Mouse (Mus musculus): Measurements from ENCODE around the gene Kcnh2. TPM values are rescaled to one million over a fixed set of nuclear protein-coding genes. Genes with fewer than 3 reads are reported as not detected.

Kcnh2 gene
- total and polyA plus RNA-seq, 3 experiments, result 59.3 to 121 (median 68.5) TPM

GRCm38 (mm10) chr5:24279527-24279926 lies 71.9 kb downstream of the Kcnh2 start:
- TF ChIP-seq EP300 (IDR thresholded peaks at IDR 0.05; ENCODE audit: insufficient read depth, low read depth, low read length) (no peak), POLR2A (IDR thresholded peaks at IDR 0.05; ENCODE audit: insufficient read depth, low read depth, low read length) (no peak)
- no peaks in the 10 kb centered on the region for H3K79me2 ChIP-seq (replicated peaks; ENCODE audit: control insufficient read depth, insufficient read depth, low read length)
- H3K4me3 ChIP-seq, result no peak overlapping the region
- H3K4me1 ChIP-seq (ENCODE audit: control insufficient read depth, insufficient read depth, low read length), result no peaks in the 10 kb centered on the region
- H3K27me3 ChIP-seq (ENCODE audit: control insufficient read depth, insufficient read depth, low read length), result no peaks in the 10 kb centered on the region
- no peak for DNase-seq
- H3K27ac ChIP-seq, result no peak overlapping the region
- H3K36me3 ChIP-seq (ENCODE audit: control insufficient read depth, insufficient read depth, low read length), result no peaks in the 10 kb centered on the region
- WGBS, result 81% methylated on average over 4 of the region's 4 CpGs
- no peak overlapping the region for H3K9ac ChIP-seq (ENCODE audit: low read depth, low read length)
- intact Hi-C loops (cut with DNase I), result no loop called here

- 70% methylated on average over 10 of the region's 10 CpGs for WGBS
- Histone ChIP-seq H3K79me2 (replicated peaks; ENCODE audit: control insufficient read depth, insufficient read depth, low read length) (no peaks in the 10 kb centered on the region), H3K27ac (no peak overlapping the region), H3K9ac (ENCODE audit: low read depth, low read length) (no peak overlapping the region), H3K27me3 (ENCODE audit: control insufficient read depth, insufficient read depth, low read length) (no peaks in the 10 kb centered on the region), H3K36me3 (ENCODE audit: control insufficient read depth, insufficient read depth, low read length) (0 out of 2 replicates have a peak, but pooled peaks cover 2% of the 10 kb centered on the region), H3K4me1 (ENCODE audit: control insufficient read depth, insufficient read depth, low read length) (peaks cover 3% of the 10 kb centered on the region), H3K4me3 (no peak overlapping the region)
- no peak for DNase-seq
- TF ChIP-seq POLR2A (IDR thresholded peaks at IDR 0.05; ENCODE audit: insufficient read depth, low read depth, low read length), result no peak
- TF ChIP-seq EP300 (IDR thresholded peaks at IDR 0.05; ENCODE audit: insufficient read depth, low read depth, low read length), result no peak
- peak; percentile 64 for TF ChIP-seq CTCF (IDR thresholded peaks at IDR 0.05)
- intact Hi-C loops (cut with DNase I), result no loop called here
Measured at GRCm38 (mm10) chr5:24278206-24278605, 73.2 kb downstream of the Kcnh2 start.

- 0 out of 2 replicates have a peak, but pooled peaks cover 2% of the 10 kb centered on the region for H3K36me3 ChIP-seq (ENCODE audit: control insufficient read depth, insufficient read depth, low read length)
- peaks cover 3% of the 10 kb centered on the region for H3K4me1 ChIP-seq (ENCODE audit: control insufficient read depth, insufficient read depth, low read length)
- intact Hi-C loops (cut with DNase I), result no loop called here
- peak; percentile 27 to 55 for DNase-seq
- H3K27me3 ChIP-seq (ENCODE audit: control insufficient read depth, insufficient read depth, low read length), result no peaks in the 10 kb centered on the region
- H3K27ac ChIP-seq, result peak overlapping the region; percentile 74
- TF ChIP-seq POLR2A (IDR thresholded peaks at IDR 0.05; ENCODE audit: insufficient read depth, low read depth, low read length) (no peak), EP300 (IDR thresholded peaks at IDR 0.05; ENCODE audit: insufficient read depth, low read depth, low read length) (0 out of 2 replicates have a peak, but pooled peaks have one; percentile 22)
- H3K4me3 ChIP-seq, result no peak overlapping the region
- H3K79me2 ChIP-seq (replicated peaks; ENCODE audit: control insufficient read depth, insufficient read depth, low read length), result no peaks in the 10 kb centered on the region
- 44% methylated on average over 9 of the region's 9 CpGs for WGBS
- H3K9ac ChIP-seq (ENCODE audit: low read depth, low read length), result no peak overlapping the region
Measured at GRCm38 (mm10) chr5:24273683-24274621, 77.5 kb downstream of the Kcnh2 start.

GRCm38 (mm10) chr5:24270941-24271340 lies 80.5 kb downstream of the Kcnh2 start:
- WGBS, result 65% methylated on average over 4 of the region's 4 CpGs
- H3K79me2 ChIP-seq (replicated peaks; ENCODE audit: control insufficient read depth, insufficient read depth, low read length), result no peaks in the 10 kb centered on the region

More at GRCm38 (mm10) chr5:24270941-24271340, 80.5 kb downstream of the Kcnh2 start:
- H3K4me3 ChIP-seq, result no peak overlapping the region
- H3K4me1 ChIP-seq (ENCODE audit: control insufficient read depth, insufficient read depth, low read length), result peaks cover 5% of the 10 kb centered on the region
- 0 out of 2 replicates have a peak, but pooled peaks cover 2% of the 10 kb centered on the region for H3K36me3 ChIP-seq (ENCODE audit: control insufficient read depth, insufficient read depth, low read length)
- intact Hi-C loops (cut with DNase I), result no loop called here
- H3K9ac ChIP-seq (ENCODE audit: low read depth, low read length), result no peak overlapping the region
- no peak for DNase-seq
- TF ChIP-seq EP300 (IDR thresholded peaks at IDR 0.05; ENCODE audit: insufficient read depth, low read depth, low read length) (no peak), CTCF (IDR thresholded peaks at IDR 0.05) (no peak), POLR2A (IDR thresholded peaks at IDR 0.05; ENCODE audit: insufficient read depth, low read depth, low read length) (no peak)
- no peaks in the 10 kb centered on the region for H3K27me3 ChIP-seq (ENCODE audit: control insufficient read depth, insufficient read depth, low read length)
- H3K27ac ChIP-seq, result no peak overlapping the region

Other genes starting within 250 kb of the Kcnh2 start
- gene Nupl2, start 186.6 kb downstream of the Kcnh2 start, total RNA-seq (2021), result 1 to 10 TPM; 7.4 to 7.6 TPM
- gene Nupl2, start 186.6 kb downstream of the Kcnh2 start, polyA plus RNA-seq (2012; rRNA removed), result 5.8 and 7.3 TPM in 2 replicates
- gene Nos3, start 13.2 kb upstream of the Kcnh2 start, total RNA-seq (2021), result 10 to 100 TPM; 23.5 to 24.4 TPM
- gene Nos3, start 13.2 kb upstream of the Kcnh2 start, polyA plus RNA-seq (2012; rRNA removed), result 26.3 and 30.7 TPM in 2 replicates
- 1 to 10 TPM in 1 of 2 experiments, under 1 TPM in 1; 0.89 to 1.1 TPM for gene Atg9b, start 40.5 kb upstream of the Kcnh2 start, total RNA-seq (2021)
- gene Atg9b, start 40.5 kb upstream of the Kcnh2 start, polyA plus RNA-seq (2012; rRNA removed), result 2.2 and 2.3 TPM in 2 replicates
- 10 to 100 TPM; 81.2 to 89.8 TPM for gene Abcb8, start 42.1 kb upstream of the Kcnh2 start, total RNA-seq (2021)
- gene Abcb8, start 42.1 kb upstream of the Kcnh2 start, polyA plus RNA-seq (2012; rRNA removed), result 148 and 151 TPM in 2 replicates
- under 1 TPM in 1 of 2 experiments, not detected in 1; 0.14 TPM for gene Asic3, start 61.8 kb upstream of the Kcnh2 start, total RNA-seq (2021)
- 0.32 and 0.59 TPM in 2 replicates for gene Asic3, start 61.8 kb upstream of the Kcnh2 start, polyA plus RNA-seq (2012; rRNA removed)
- gene Cdk5, start 71.9 kb upstream of the Kcnh2 start, total RNA-seq (2021), result 10 to 100 TPM; 19.9 to 21.7 TPM
- gene Cdk5, start 71.9 kb upstream of the Kcnh2 start, polyA plus RNA-seq (2012; rRNA removed), result 42.7 and 51.8 TPM in 2 replicates
- 10 to 100 TPM; 22.4 to 25.9 TPM for gene Slc4a2, start 72.2 kb upstream of the Kcnh2 start, total RNA-seq (2021)
- 37.9 and 41.2 TPM in 2 replicates for gene Slc4a2, start 72.2 kb upstream of the Kcnh2 start, polyA plus RNA-seq (2012; rRNA removed)
- gene Fastk, start 93.7 kb upstream of the Kcnh2 start, total RNA-seq (2021), result 100 to 1,000 TPM; 287 to 328 TPM
- gene Fastk, start 93.7 kb upstream of the Kcnh2 start, polyA plus RNA-seq (2012; rRNA removed), result 609 and 613 TPM in 2 replicates
- gene Tmub1, start 96.2 kb upstream of the Kcnh2 start, total RNA-seq (2021), result 10 to 100 TPM; 10.4 to 13.9 TPM
- 28.5 and 34.0 TPM in 2 replicates for gene Tmub1, start 96.2 kb upstream of the Kcnh2 start, polyA plus RNA-seq (2012; rRNA removed)
- gene Agap3, start 100.6 kb upstream of the Kcnh2 start, total RNA-seq (2021), result 100 to 1,000 TPM in 1 of 2 experiments, 10 to 100 TPM in 1; 88.4 to 103 TPM
- 78.1 and 102 TPM in 2 replicates for gene Agap3, start 100.6 kb upstream of the Kcnh2 start, polyA plus RNA-seq (2012; rRNA removed)
- not detected for gene Gbx1, start 175.6 kb upstream of the Kcnh2 start, total RNA-seq (2021)
- gene Gbx1, start 175.6 kb upstream of the Kcnh2 start, polyA plus RNA-seq (2012; rRNA removed), result 0.06 TPM in 1 of 2 replicates, not detected in the other
- gene Asb10, start 189.4 kb upstream of the Kcnh2 start, total RNA-seq (2021), result 10 to 100 TPM; 80.8 to 93.5 TPM
- gene Asb10, start 189.4 kb upstream of the Kcnh2 start, polyA plus RNA-seq (2012; rRNA removed), result 138 and 163 TPM in 2 replicates
- gene 4931409K22Rik, start 205.2 kb upstream of the Kcnh2 start, total RNA-seq (2021), result not detected
- gene 4931409K22Rik, start 205.2 kb upstream of the Kcnh2 start, polyA plus RNA-seq (2012; rRNA removed), result 0.06 TPM in 1 of 2 replicates, not detected in the other
- gene Abcf2, start 225.9 kb upstream of the Kcnh2 start, total RNA-seq (2021), result 10 to 100 TPM; 52.5 to 55.8 TPM
- gene Abcf2, start 225.9 kb upstream of the Kcnh2 start, polyA plus RNA-seq (2012; rRNA removed), result 43.3 and 57.2 TPM in 2 replicates
- gene Chpf2, start 235.1 kb upstream of the Kcnh2 start, total RNA-seq (2021), result 1 to 10 TPM; 7.5 to 9.0 TPM
- 9.9 and 12.3 TPM in 2 replicates for gene Chpf2, start 235.1 kb upstream of the Kcnh2 start, polyA plus RNA-seq (2012; rRNA removed)